Mouse (Mus musculus) midbrain, embryonic 16.5 days (tissue): ENCODE measurements around the gene Sf1. TPM values are rescaled to one million over a fixed set of nuclear protein-coding genes. Genes with fewer than 3 reads are reported as not detected.

Experiments
- ATAC-seq: fragments of 200-750 bp; cut with Nextera tagmentation; 2 replicates; pipeline ENCODE4 v1.8.0; 2017; ENCODE audit warnings: moderate TSS enrichment
- H3K27ac ChIP-seq: fragments of 300-500 bp; sonication (generic); 2 replicates; pipeline ENCODE4 v1.5.1; 2014; ENCODE audit warnings: mild to moderate bottlenecking, low read length, mixed read lengths
- H3K27me3 ChIP-seq: fragments of 300-500 bp; sonication (generic); 2 replicates; pipeline ENCODE4 v1.6.1; 2014; ENCODE audit warnings: low read depth, low read length, mixed read lengths; ENCODE audit not compliant: control insufficient read depth, insufficient read depth
- H3K36me3 ChIP-seq: fragments of 300-500 bp; sonication (generic); 2 replicates; pipeline ENCODE4 v1.6.1; 2014; ENCODE audit warnings: mild to moderate bottlenecking, low read length, moderate library complexity, mixed read lengths; ENCODE audit not compliant: control insufficient read depth, insufficient read depth
- H3K4me1 ChIP-seq: fragments of 300-500 bp; sonication (generic); 2 replicates; pipeline ENCODE4 v1.6.1; 2014; ENCODE audit warnings: mild to moderate bottlenecking, low read length, mixed read lengths; ENCODE audit not compliant: control insufficient read depth, insufficient read depth
- H3K4me2 ChIP-seq: fragments of 300-500 bp; sonication (generic); 2 replicates; pipeline ENCODE4 v1.6.1; 2014; ENCODE audit warnings: mild to moderate bottlenecking, low read length, mixed read lengths
- H3K4me3 ChIP-seq: fragments of 300-500 bp; sonication (generic); 2 replicates; pipeline ENCODE4 v1.5.1; 2014; ENCODE audit warnings: low read depth, mild to moderate bottlenecking, low read length, moderate library complexity, mixed read lengths
- H3K9ac ChIP-seq: fragments of 300-500 bp; sonication (generic); 2 replicates; pipeline ENCODE4 v1.6.1; 2014; ENCODE audit warnings: low read depth, low read length, mixed read lengths
- H3K9me3 ChIP-seq: fragments of 300-500 bp; sonication (generic); replicated peaks from 2 replicates; pipeline ENCODE4 v1.6.1; 2014; ENCODE audit warnings: mild to moderate bottlenecking, low read length, mixed read lengths; ENCODE audit not compliant: control insufficient read depth, poor library complexity, severe bottlenecking
- WGBS: fragments of 180-500 bp; shearing (Covaris S2); extraction: QIAGEN DNeasy Blood & Tissue Kit; methylation state at CpG from one replicate; pipeline ENCODE4 v1.1.7; 2014; 5-methylcytosine and 5-hydroxymethylcytosine counted together
- polyA plus RNA-seq: library from polyadenylated mRNA; unstranded; fragments of >200 nt; fragmentation: Nextera tagmentation; extraction: Ambion mirVana; gene quantifications from 2 replicates; pipeline ENCODE4 v1.2.1, GENCODE M21; 2015

The Sf1 gene
- polyA plus RNA-seq, 1 experiment from 2014 or later = 95.9 TPM

DNA sequence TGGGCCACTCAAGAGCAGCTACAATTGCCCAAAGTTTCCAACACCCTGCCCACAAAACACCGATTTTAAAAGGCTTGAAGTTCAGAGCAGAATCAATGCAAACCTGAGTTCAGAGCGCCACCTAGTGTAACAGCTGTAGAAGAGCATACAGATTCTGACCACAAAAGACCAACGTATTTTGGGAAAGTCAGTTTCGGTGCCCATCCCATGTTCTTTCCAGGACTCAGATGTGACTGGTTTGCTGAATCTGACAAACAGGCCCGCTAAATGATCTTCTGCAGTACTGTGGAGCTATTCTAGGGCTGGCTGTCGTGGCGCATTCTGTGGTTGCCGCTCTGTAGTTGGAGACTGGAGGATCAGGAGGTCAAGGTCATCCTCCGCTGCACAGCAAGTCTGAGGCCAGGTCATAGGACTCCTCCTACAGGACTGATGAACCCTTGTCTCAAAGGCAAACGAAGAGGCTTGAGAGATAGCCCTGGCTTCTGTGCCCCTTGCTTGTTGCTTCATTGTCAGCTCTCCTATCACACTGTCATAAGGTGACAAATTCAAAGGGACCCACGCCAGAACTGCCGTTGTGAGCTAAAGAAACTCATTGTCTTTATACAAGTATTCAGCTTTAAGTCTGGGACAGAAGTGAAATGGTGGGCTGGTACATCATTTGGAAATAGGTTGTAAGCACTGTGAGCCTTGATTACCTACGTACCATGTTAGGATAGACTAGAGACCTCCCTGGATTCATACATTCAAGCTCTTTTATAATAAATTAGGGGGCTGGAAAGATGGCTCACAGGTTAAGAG is 31.6 kb upstream of the Sf1 start:
- H3K9me3 ChIP-seq = no peaks in the 10 kb centered on the region
- no peak overlapping the region for H3K27ac ChIP-seq
- H3K4me2 ChIP-seq = peak overlapping the region; percentile 37
- H3K4me1 ChIP-seq = peaks cover 17% of the 10 kb centered on the region
- no peak for ATAC-seq
- H3K27me3 ChIP-seq = no peaks in the 10 kb centered on the region
- 20% methylated on average over 13 of the region's 13 CpGs for WGBS
- peak overlapping the region; percentile 40; the same call in 1 of the 2 replicates for H3K9ac ChIP-seq
- H3K36me3 ChIP-seq = no peaks in the 10 kb centered on the region
- no peak overlapping the region for H3K4me3 ChIP-seq

DNA sequence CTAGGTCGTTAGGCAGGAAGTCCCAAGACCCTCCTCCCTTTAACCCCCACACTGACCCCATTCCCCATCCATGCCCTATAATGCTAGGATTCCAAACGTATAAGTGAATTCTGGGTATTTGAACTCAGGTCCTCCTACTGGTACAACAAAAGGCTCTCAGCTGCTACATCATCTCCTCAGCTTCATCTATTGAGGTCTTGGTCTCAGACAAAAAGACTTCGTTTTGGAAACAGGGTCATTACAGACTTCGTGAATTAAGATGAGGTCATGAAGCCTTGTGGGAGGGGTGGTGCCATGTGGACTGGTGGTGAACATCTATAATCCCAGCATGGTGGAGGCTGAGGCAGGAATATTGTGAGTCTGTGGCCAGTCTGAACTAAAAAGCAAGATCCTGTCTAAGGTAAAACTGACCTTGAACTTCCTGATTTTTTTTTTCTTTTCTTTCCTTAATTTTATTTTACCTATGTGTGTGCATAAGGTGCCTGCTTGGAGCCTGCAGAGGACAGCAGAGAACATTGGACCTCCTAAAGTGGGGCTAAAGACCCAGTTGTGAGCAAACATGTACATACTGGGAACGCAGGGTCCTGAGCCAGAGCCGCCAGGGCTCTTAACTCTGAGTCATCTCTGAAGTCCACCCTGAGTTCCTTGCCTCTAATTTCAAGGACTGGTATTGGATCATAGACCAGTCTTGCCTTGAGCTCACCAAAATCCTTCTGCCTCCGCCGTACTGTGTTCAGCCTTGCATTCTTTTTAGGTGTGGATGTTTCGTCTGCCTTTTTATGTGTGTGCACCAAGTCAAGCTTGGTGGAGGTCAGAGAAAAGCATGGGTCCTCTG is 29.5 kb upstream of the Sf1 start:
- peaks cover 23% of the 10 kb centered on the region for H3K4me1 ChIP-seq
- peak overlapping the region; percentile 86 for H3K4me3 ChIP-seq
- peaks cover 12% of the 10 kb centered on the region for H3K36me3 ChIP-seq
- H3K9me3 ChIP-seq = no peaks in the 10 kb centered on the region
- peak overlapping the region; percentile 38 for H3K4me2 ChIP-seq
- H3K9ac ChIP-seq = no peak overlapping the region
- H3K27ac ChIP-seq = peak overlapping the region; percentile 81
- ATAC-seq = peak; percentile 11; the same call in 1 of the 2 replicates
- 66% methylated on average over 9 of the region's 9 CpGs for WGBS
- no peaks in the 10 kb centered on the region for H3K27me3 ChIP-seq

DNA sequence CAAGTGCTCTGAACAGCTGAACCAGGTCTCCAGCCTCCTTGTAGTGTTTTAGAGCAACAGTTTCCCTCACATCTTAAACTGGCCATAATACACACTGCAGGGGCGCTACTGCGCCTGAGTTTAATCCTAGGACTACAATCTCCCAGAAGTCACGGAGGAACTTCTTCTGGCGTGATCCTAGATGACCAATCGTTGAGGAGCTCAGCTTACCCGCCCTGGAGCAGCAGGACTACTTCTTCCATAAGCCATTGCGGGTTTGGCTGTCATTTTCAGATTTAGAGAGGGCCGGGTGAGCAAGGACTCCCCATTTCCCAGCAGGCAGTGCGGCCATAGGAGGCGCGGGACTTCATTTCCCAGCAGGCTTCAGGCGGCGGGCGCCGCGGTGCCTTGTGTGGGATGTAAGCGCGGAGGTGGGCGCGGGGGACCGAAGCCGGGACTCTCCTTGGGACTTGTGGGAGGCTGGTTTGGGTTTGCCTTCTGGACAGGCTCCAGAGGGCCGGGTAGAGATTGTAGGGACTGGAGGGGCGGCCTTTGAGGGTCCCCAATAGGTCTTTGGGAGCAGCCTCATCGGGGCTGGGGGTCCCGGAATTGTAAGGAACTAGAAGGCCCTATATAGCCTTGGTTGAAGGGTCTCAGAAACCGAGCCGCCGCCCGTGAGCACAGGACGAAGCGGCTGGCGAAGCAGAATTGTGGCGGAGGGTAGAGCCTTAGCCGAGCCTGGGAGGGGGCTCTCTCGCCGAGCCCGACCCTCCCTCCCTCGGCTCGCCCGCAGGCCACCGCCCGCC is 28.6 kb upstream of the Sf1 start, which contains the start of gene Men1:
Men1 (plus strand) TSS at position 307 of the 785 bp plus-strand sequence.
- Histone ChIP-seq H3K9me3 (no peaks in the 10 kb centered on the region), H3K4me1 (peaks cover 23% of the 10 kb centered on the region), H3K27ac (peak within 1 kb of the TSS; percentile 81), H3K9ac (peak within 1 kb of the TSS; percentile 90), H3K4me3 (peak within 1 kb of the TSS; percentile 86), H3K36me3 (peaks cover 21% of the 10 kb centered on the region), H3K4me2 (peak within 1 kb of the TSS; percentile 96), H3K27me3 (no peaks in the 10 kb centered on the region)
- WGBS = 0% methylated on average over 39 of the region's 43 CpGs
- peak; percentile 95 for ATAC-seq

DNA sequence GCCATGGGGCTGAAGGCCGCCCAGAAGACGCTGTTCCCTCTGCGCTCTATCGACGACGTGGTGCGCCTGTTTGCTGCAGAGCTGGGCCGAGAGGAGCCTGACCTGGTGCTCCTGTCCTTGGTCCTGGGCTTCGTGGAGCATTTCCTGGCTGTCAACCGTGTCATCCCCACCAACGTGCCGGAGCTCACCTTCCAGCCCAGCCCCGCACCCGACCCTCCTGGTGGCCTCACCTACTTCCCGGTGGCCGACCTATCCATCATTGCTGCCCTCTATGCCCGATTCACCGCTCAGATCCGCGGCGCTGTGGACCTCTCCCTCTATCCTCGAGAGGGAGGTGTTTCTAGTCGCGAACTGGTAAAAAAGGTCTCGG is 28.0 kb upstream of the Sf1 start:
- no peaks in the 10 kb centered on the region for H3K27me3 ChIP-seq
- peak overlapping the region; percentile 90 for H3K9ac ChIP-seq
- H3K4me1 ChIP-seq = peaks cover 25% of the 10 kb centered on the region
- no peaks in the 10 kb centered on the region for H3K9me3 ChIP-seq
- peak overlapping the region; percentile 96 for H3K4me2 ChIP-seq
- ATAC-seq = no peak; the same call in 1 of the 2 replicates
- peaks cover 24% of the 10 kb centered on the region for H3K36me3 ChIP-seq
- H3K4me3 ChIP-seq = peak overlapping the region; percentile 86
- H3K27ac ChIP-seq = peak overlapping the region; percentile 81
- WGBS = under 1% methylated on average over 24 of the region's 25 CpGs

DNA sequence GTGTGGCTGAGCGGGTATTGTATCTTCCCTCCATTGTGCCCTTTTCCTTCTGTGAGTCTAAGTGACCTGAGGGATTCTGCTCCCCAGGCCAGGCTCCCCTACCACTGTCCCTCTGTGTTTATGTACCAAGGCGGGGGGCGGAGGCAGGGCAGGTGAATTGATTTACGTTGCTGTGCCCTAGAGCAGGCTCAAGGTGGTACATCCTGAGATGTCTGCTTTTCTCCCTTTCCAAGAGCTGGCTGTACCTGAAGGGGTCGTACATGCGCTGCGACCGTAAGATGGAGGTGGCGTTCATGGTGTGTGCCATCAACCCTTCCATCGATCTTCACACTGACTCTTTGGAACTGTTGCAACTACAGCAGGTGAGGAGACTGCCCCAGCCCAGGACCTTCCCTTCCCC is 26.6 kb upstream of the Sf1 start:
- H3K9me3 ChIP-seq = no peaks in the 10 kb centered on the region
- 97% methylated on average over 10 of the region's 10 CpGs for WGBS
- ATAC-seq = no peak
- H3K4me3 ChIP-seq = peak overlapping the region; percentile 86; the same call in 1 of the 2 replicates
- peaks cover 24% of the 10 kb centered on the region for H3K36me3 ChIP-seq
- H3K4me1 ChIP-seq = peaks cover 34% of the 10 kb centered on the region
- H3K4me2 ChIP-seq = peak overlapping the region; percentile 96
- no peak overlapping the region for H3K27ac ChIP-seq
- peak overlapping the region; percentile 90 for H3K9ac ChIP-seq
- no peaks in the 10 kb centered on the region for H3K27me3 ChIP-seq

DNA sequence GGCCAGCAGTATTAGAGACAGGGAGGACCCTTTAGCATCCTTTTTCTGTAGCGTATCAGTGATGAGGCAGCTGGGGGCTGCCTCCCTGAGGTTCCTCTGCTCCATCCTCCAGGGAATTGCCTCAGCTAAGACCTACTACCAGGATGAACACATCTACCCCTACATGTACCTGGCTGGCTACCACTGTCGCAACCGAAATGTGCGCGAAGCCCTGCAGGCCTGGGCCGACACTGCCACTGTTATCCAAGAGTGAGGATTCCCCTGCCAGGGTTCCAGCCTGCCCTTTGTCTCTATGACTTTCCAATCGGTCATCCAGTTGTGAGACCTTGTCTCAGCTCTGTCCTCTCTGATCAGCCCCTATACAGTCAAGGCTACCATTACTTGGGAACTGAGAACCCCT is 25.3 kb upstream of the Sf1 start:
- ATAC-seq = no peak
- H3K4me1 ChIP-seq = peaks cover 34% of the 10 kb centered on the region
- H3K9ac ChIP-seq = no peak overlapping the region
- H3K27me3 ChIP-seq = no peaks in the 10 kb centered on the region
- H3K4me2 ChIP-seq = no peak overlapping the region
- no peaks in the 10 kb centered on the region for H3K9me3 ChIP-seq
- peaks cover 26% of the 10 kb centered on the region for H3K36me3 ChIP-seq
- WGBS = 90% methylated on average over 7 of the region's 7 CpGs
- no peak overlapping the region for H3K4me3 ChIP-seq
- no peak overlapping the region for H3K27ac ChIP-seq

DNA sequence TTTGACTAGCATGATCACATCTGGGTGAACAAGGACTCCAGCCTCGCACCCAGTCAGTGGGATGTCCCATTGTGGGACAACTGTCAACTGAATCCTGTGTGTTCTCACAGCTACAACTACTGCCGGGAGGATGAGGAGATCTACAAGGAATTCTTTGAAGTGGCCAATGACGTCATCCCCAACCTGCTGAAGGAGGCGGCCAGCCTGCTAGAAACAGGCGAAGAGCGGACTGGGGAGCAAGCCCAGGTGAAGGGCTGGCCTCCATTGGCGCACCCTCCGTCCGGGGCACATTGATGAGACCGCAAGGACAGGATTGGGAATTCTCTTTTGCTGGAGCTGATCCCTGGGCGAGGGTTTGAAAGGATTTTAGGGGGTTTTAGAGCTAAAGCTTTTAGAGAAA is 24.8 kb upstream of the Sf1 start:
- no peak overlapping the region for H3K27ac ChIP-seq
- H3K9me3 ChIP-seq = no peaks in the 10 kb centered on the region
- H3K4me2 ChIP-seq = no peak overlapping the region
- WGBS = 96% methylated on average over 11 of the region's 11 CpGs
- no peak overlapping the region for H3K9ac ChIP-seq
- H3K27me3 ChIP-seq = no peaks in the 10 kb centered on the region
- no peak for ATAC-seq
- H3K4me3 ChIP-seq = no peak overlapping the region
- peaks cover 26% of the 10 kb centered on the region for H3K36me3 ChIP-seq
- peaks cover 34% of the 10 kb centered on the region for H3K4me1 ChIP-seq

DNA sequence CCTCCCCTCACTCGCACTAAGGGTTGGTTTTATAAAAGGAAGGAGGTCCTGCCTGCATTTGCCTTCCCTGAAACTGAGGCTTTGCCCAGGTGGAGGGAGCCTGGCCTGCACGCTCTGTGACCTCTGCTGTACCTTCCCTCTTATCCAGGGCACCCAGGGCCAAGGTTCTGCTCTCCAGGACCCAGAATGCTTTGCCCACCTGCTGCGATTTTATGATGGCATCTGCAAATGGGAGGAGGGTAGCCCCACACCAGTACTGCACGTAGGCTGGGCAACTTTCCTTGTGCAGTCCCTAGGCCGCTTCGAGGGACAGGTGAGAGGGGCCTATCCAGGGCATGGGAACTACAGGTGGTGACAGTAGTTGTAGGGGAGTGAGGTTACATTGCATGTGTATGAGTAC is 24.3 kb upstream of the Sf1 start:
- Histone ChIP-seq H3K9me3 (no peaks in the 10 kb centered on the region), H3K4me2 (no peak overlapping the region), H3K27ac (no peak overlapping the region), H3K36me3 (peaks cover 30% of the 10 kb centered on the region), H3K9ac (no peak overlapping the region), H3K4me1 (peaks cover 34% of the 10 kb centered on the region), H3K4me3 (no peak overlapping the region), H3K27me3 (no peaks in the 10 kb centered on the region)
- ATAC-seq = no peak
- 97% methylated on average over 6 of the region's 6 CpGs for WGBS
